Mouse (Mus musculus) skeletal muscle tissue, adult 2 months (tissue): ENCODE measurements around the gene Slc5a5.

Source experiments
- DNase-seq: peaks from one replicate; pipeline ENCODE4 v3.0.0-alpha.2; 2012; ENCODE audit warnings: low read depth, low spot score

Gene Slc5a5

DNA sequence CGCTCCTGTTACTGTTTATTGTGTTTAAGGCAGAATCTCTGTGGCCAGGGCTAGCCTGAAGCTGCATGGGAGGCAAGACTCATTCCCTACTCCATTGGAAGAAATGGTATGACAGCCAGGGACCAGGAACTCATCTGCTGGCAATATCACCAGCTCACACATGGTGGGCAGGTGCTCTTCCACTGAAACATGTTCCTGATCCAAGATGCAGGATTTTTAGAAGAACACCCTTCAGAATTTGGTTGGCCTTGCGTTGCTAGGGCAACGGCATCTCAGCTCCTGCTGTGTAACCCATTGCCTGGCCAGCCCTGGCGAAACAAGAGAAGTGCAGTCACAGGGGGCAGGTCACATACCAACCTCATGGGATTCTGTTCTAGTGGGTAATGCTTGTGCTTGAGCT lies 13.1 kb downstream of the Slc5a5 start:
- no peak for DNase-seq

DNA sequence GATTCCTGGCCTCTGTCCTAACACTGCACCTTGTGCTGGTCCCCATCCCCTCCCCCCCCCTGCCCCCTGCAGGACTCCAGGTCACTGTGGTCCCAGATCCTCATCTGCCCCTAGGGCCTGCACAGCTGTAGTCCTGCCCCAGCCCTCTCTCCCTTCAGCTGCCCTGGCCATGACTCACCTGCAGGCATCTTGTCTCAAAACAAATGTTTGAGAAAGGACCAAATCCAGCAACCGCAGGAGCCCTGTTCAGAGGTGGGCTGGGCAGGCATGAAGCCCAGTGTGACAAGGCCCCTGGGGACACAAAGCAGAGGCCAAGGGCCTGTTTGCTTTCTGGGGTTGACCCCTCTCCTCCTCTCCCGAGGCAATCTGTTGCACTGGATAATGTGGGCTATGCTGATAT lies 14.4 kb downstream of the Slc5a5 start:
- DNase-seq = no peak

DNA sequence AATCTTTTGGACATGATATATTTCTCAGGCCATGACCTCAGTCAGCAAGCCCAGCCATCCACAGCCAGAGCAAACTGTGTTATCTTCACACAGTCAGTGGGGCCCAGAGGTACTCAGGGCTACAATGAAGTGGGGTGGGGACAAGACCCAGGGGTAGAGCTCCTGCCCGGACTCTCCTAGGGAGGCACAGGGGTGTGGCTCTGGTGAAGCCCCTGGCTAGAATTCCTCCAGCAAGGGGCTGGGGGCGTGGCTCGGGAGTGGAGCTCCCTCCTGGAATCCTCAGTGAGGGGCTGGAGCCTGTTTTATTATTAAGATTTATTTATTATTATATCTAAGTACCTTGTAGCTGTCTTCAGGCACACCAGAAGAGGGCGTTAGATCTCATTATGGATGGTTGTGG lies 16.2 kb downstream of the Slc5a5 start:
- no peak for DNase-seq

DNA sequence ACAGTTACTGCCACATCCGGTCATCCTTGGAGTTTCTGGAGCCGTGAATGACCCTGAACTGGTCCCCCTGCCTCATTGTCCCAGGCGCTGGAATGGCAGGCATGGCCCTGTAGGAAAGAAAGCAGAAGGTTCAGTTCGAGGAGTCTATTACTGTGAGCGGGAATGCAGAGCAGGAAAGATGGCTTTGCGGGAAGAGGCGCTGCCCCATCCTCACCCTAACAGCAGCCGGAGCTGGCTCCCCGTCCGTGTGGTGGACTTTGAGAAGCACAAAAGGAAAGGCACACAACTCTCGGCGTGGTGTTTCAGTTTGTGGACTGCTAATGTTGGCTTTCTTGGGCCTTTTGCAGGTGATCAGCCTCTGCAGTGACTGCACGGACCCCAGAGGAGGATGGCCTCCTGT lies 18.1 kb downstream of the Slc5a5 start:
- no peak for DNase-seq

DNA sequence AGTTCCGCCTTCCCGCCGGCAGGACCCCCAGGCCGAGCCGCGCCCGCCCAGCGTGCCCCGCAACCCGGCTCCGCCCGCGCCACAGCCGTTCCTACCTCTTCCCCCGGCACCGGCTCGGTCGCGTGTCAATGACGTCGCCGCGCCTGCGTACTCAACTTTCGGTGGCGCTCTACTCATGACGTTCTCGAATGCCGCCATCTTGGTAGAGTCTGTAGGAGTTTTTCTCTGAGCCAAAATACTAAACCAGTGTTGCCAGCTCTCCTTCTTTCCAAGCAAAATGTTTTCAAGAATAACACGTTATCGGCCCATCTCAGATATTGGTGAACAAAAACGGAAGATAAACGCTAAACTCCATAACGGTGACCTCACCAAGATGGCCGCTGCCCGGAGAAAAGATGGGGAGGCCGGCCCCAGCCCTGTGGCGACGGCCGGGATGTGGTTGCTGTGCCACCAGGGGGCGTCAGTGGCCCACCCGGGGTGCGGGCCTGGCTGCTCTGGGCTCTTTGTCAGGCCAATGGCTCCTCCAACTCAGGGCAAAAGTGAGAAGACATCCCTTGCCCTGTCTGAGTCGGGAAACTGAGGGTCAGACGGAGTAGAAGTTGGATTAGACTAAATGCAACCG lies 19.1 kb downstream of the Slc5a5 start, which contains the start of gene Ccdc124:
Ccdc124 (minus strand) TSS at position 572 of the 622 bp plus-strand sequence.
- DNase-seq = peak; percentile 92

DNA sequence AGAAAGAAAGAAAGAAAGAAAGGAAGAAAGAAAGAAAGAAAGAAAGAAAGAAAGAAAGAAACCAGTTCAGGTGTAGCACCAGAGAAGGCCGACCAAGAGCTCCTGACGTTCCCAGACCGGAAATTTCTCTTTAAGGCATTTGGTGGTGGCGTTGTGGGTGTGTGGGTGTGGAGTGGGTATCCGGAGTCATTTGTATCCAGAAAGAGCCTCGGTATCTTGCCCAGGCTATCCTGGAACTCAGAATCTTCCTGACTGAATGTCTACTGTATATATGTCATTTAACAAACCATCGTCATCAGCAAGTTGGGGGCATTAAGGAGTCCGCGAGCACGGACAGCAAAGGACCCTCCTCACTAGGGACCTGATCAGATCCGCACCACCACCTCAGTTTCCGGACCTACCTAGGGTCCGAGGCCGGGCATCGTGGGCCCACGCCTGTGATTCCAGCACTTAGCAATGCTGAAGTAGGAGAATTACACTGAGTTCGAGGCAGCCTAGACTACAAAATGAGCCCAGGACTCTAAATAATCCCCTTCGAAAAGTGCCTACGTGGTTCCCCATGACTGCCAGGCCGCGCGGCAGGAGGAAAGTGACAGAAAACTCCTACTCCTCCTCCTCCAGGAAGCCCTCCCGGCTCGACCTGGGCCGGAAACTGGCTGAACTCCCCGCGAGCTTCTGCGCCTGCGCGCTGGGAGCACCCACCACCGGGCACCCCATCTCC lies 19.8 kb downstream of the Slc5a5 start:
- no peak for DNase-seq

DNA sequence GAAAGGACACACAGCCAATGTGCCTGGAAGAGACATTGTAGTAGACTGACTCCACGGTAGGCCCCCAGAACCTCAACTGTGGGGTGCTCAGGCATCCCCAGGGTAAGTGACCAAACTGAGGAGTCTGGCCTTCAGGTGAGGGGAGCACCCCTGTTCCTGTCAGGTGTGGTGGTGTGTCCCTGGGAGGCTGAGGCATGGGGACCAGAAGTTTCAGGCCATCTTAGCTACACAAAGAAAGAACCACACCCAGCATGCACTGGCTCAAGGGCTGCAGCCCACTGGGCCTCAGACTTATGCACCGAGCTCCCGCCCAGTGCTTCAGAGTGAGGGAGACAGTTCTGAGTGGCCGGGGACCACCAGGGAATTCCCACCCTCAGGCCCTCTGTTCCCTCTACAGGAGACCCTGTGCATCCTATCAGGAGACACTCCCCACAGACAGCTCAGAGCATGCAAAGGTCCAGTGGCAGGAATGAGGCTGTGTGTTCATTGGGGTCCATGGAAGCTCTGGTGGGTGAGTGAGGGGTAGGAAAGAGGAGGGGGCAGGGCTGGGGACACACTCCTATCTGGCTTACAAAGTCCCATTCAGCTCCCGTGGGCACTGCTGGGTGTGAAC lies 21.3 kb downstream of the Slc5a5 start:
- no peak for DNase-seq

DNA sequence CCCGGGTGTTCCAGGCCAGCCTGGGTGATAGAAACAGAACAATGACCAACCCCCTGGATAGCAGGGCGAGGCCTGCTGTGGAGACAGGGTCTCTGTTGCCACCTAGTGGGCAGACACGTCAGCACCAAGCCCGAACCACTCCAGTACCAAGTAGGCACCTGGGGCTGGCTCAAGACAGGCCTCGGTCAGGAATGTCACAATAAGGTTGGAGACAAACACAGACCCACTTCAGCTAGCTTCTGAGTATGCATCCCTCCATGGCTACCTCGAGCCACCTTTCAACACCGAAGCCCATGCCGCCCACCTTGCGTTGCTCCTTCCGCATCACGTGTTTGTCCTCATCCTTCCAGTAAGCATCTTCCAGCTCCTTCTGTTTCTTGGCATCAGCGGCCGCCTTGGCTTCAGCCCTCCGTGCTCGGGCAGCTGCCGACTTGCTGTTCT lies 22.9 kb downstream of the Slc5a5 start:
- peak; percentile 61 for DNase-seq

DNA sequence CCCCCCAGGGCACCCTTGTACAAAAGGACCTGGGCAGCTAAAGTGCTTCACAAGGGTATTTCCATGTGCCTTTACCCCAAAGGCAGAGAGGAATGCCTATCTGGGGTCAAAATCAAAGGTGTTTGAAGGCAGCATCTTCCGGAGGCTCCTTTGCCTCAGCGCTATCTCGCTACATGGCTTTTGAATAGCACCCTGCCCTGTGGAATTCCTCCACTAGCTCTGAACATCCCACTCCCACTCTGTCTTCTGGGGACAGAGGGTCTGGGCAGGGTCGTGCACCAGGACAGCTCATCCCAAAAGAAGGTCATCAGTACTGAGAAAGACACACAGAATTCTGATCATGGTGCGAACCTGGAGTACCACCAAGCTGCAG lies 23.4 kb downstream of the Slc5a5 start:
- no peak for DNase-seq

DNA sequence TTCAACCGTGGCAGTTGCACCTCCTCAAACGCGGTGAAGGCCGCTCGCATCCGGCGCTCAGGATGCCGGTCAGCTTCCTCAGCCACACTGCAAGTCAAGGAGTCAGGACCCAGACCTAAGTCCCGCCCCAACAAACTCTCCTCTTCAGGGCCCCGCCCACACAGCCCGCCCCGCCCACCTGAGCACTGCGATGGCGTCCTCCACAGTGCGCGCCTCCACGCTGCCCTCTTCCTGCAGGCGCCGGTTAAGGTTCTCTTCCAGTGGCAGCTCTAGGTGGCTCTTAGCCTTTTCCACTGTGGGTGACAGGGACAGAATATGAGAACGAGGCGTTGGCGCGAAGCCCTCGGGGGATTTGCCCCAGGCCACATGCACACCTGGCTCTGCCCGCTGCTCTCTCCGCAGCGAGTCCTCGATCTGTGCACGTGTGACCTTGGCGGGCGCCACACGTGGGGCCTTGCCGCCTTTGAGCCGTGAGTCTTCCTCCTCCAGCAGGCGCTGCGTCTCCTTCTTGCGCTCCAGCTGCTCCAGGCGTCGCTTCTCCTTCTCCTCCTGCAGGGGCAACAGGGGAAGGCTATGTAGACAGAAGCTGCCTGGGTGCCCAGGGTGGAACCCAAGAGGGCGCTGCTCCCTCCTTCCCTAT lies 23.9 kb downstream of the Slc5a5 start:
- no peak for DNase-seq

DNA sequence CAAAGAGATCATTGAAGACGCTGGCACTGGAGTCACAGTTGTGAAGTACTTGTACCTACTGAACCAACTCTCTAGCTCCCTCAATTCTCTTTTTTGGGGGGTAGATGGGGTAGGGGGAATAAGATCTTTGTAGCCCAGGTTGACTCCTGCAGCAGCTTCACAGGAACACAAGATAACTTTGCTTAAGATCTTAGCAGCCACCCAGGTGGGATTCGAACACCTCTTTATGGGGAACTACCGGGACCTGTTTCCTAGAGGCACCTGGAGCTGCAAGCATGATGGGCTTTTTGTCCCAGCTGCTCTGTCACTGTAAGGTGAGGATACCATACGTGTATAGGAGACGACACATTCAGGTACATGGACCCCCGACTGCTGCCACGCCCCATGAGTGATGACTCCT lies 26.0 kb downstream of the Slc5a5 start:
- no peak for DNase-seq

DNA sequence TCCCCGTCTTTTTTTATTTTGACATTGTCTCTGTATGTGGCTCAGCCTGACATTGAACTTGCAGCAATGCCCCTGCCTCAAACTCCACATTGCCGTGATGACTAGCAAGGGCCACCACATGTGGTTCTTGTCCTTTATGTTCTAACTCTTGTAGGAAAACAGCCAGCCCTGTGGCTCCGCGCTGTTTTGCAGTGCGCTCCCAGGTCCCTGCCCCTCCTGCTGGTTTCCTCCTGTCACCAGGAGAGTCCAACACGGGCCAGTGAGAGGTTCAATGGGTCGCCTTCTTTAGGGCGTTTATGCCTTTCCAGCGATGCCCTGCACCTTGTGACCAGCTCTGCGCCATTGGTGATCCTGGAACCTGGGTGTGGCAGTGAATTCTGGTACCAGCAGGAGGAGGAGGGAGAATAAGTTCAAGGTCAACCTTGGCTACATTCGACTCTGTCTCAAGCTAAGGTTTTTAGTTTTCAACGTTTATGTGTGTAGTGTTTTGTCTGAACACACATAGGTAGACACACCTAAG lies 26.5 kb downstream of the Slc5a5 start:
- no peak for DNase-seq

DNA sequence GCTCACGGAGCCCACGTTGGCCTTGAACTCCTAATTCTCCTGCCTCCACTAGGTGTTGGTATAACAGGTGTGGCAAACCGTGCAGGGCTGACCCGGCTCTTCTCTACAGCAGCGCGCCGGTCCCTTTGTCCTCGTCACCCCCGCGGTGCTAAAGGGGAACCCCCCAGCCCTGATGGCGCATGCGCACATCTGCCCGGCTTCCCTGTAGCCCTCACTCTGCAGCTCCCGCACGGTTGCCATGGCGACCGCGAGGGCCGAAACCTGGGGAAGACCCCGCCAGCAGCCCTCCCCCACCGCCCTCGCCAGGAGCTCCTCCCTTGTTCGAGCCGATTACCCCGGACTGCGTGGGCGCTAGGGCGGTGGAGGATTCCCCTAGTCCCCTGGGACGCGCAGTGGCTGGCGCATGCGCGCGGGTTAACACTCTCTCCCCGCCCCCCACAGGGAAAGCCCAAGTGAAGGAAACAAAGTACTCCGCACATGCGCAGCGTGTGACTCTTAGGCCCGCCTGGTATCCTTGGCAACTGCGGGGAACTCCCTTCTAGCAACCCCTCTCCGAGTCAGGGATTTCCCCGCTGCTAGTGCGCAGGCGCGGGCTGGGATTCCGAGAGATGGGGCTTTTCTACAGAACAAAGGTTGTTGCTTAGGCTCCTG lies 27.1 kb downstream of the Slc5a5 start:
- DNase-seq = peak; percentile 99

DNA sequence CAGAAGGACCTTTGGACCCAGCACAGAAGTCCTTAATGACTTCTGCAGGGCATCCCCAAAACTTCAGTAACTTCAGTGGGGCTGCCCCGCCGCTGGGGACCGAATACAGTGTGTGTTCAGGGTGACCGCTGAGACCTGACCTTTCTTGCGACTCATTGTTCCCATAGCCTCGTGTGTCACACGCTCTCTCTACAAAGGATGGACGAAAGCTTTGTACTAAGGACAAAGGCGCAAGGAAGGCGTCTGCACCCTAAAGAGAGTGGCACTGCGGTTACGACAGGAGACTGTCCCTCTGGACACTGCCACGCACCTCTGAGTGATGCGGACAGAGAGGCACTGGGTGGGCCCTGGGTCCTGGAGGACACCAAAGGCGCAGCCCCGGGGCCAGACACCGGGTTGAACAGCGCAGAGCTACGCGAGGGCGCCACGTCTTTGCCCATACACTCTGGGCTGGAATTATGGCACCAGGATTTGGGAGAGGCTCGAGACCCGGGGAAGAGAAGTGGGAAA lies 27.8 kb downstream of the Slc5a5 start:
- DNase-seq = no peak

DNA sequence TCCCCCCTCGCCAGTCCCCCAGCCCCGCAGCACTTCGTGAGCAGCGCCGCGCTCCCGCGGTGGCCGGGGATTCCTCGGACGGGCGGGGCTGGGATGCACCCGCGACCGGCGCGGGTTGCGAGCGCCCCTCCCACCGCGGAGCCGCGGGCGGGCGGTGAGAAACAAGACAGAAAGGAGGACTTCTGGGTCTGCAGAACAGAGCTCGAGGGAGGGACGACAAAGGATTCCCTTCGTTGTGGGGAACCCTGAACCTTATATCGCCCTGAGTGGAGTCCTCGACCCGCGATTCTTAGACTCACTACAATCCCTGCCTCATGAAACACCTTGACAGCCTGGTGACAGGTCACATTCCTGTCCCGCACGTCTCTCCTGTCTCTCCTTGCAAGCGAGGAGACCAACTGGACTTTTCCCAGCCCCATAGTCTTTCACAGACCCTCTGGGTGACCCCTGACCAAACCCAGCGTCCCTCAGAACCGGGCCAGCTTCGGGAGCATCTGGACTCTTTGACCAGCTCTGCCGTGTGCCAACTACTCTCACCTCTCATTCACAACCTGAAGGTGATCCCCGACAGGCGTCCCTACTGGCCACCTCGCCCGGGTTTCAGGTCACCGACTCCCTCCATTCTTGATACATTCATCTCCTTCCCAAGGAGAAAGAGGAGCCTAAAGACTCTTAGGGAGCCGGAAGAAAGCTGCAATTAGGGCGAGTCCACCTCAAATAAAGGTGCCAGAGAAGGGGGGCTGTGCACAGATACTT lies 28.4 kb downstream of the Slc5a5 start:
- DNase-seq = no peak

DNA sequence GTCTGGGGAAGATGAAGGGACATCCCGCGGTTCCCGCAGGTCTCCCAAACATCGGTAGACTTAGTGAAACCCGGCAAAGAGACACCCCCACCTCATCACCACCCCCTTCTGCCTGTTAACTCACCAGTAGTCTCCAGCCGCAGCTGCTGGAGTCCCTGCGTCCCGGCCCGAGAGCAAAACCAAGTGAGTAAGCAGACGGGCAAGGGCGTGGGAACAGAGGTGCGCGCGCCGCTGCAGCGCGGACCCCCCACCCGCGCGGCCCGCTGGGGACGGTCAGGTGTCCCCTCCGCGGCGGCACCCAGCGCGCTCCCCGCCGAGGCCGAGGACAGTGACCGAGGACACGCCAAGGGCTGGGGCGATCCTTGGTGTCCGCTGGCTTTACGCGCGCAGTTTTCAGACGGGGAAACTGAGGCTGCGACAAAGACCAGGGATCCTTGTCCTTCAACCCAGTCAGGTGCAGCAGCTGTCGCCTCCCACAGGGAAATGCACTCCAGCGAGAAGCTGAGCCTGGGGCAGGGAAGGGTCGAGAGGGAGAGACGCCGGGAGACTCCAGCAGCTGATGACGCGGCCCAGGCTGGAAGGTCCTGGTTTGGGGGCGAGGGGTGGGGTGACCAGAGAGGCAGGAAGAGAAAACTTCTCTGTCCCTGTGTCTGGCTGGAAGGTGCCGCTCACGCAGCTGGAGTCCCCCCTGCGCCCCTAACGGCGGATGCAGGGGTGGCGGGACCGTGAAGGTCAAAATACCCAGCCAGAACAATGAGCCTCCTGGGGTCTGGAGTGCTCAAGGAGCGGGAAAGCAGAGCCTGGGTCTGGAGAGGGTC lies 29.5 kb downstream of the Slc5a5 start, which contains the start of gene Kcnn1:
Kcnn1 (minus strand) TSS at position 435 of the 818 bp plus-strand sequence.
- DNase-seq = no peak

DNA sequence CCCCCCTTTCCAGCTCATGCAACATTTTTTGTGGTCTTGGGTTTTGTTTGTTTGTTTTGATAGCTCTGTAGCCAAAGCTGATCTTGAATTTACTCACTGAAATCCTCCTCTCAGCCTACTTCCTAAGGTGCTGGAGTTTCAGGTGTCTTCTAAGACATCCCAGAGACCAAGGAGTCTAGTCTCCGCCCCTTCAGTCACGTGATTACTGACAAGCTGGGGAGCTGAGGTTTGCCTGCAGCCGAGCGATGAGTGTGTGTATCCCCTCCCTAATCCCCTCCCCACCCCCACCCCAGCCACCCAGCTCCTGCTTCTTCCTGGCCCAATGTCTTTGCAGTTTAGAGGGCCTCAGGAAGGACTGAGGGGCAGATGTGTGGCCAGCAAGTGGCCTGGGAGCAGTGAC lies 35.0 kb downstream of the Slc5a5 start:
- no peak for DNase-seq

DNA sequence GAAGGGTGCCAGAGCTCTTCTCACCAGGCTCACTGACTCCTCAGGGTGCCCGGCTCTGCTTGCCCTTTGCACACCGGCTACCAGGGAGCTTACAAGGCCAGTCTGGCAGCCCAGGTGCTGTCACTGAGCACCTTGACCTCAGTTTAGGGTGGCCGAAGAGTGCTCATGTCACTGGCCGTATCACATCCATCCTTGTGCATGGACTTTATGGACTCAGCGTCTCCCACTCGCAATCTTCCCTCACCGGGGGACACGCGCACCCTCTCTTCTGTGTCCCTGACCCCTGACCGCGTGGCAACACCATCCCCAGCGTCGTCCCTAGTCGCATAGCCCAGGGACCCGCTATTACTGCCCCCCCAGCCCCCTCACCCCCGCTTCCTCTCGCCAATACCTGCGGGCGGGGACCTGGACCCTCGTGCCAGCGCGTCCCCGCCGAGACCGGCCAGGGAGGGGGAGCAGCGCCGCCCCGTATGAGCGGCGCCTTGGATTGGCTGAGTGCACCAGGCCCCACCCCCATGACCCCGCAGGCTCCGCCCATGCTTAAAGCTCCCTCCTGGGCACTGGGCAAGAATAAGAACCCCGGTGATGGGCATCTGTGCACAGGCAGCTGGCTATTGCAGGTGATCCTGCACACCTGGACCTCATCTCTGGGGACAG lies 35.9 kb downstream of the Slc5a5 start:
- peak; percentile 70 for DNase-seq

DNA sequence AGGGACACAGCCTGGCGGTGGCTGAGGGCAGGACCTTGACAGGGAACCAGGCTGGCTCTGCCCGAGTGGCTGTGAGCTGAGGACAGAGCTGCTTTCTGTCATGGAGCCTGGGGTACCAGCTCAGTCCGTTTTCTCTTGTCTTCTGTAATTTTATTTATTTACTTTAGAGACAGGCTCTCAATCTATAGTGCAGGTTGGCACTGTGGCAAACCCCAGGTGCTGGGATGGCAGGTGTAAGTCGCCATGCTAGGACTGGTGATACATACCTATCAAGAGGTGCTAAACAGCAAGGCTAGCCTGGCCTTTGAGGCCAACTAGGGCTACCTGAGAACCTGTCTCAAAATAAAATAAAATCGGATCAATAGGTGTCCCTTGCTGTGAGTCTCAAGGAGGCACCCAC lies 36.5 kb downstream of the Slc5a5 start:
- DNase-seq = no peak
